Mouse (Mus musculus) megakaryocyte, embryonic 14.5 days (primary cell): ENCODE data around the gene Peli2.

Experiments
- FLI1 ChIP-seq: IDR thresholded peaks from 2 replicates; pipeline ENCODE4 v1.6.1; 2012; ENCODE audit warnings: low read length, inconsistent platforms, mixed read lengths
- GATA1 ChIP-seq: IDR thresholded peaks from 3 replicates; pipeline ENCODE4 v1.6.1; 2012; ENCODE audit warnings: mixed read lengths, low read length, inconsistent platforms, borderline replicate concordance

DNA sequence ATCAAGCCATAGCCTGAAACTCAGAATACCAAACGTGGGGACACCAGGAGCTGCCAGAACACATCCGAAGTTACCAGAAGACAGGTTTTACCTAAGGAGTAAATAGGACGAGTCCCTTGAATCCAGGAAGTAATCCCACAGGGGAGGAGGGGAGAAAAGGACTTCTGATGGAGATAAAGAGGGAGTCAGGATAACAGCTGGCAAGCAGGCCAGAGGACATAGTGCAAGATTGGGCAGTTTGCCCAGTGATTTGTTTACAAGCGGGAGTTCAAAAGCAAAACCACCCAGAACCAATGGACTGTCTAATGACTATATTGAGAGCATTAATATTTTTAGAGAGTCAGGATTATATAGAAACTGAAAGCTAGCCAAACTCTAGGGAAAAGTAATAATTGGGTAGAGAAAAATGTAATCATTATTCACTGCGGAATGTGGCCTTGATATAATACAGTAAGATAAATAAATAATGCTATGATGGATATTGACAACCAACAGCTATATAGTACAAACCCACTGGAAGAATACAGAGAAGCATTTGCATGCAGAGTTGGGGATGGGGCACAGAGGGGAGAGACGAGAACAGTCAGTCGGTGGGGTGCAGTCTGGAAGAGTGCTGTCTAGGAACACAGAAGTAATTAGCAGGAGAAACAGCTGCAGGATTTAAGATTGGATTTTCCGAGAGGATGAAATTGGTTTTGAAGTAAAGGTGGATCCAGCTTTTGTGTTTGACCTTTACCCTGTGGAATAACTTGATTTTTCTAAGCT is 77.7 kb downstream of the Peli2 start:
- TF ChIP-seq GATA1 (no peak), FLI1 (no peak)
